Mouse (Mus musculus): ENCODE results near the gene Mei1. TPM values are rescaled to one million over a fixed set of nuclear protein-coding genes. Genes with fewer than 3 reads are reported as not detected.

Gene Mei1
- total RNA-seq, 1 experiment from 2014 or later, result not detected

DNA sequence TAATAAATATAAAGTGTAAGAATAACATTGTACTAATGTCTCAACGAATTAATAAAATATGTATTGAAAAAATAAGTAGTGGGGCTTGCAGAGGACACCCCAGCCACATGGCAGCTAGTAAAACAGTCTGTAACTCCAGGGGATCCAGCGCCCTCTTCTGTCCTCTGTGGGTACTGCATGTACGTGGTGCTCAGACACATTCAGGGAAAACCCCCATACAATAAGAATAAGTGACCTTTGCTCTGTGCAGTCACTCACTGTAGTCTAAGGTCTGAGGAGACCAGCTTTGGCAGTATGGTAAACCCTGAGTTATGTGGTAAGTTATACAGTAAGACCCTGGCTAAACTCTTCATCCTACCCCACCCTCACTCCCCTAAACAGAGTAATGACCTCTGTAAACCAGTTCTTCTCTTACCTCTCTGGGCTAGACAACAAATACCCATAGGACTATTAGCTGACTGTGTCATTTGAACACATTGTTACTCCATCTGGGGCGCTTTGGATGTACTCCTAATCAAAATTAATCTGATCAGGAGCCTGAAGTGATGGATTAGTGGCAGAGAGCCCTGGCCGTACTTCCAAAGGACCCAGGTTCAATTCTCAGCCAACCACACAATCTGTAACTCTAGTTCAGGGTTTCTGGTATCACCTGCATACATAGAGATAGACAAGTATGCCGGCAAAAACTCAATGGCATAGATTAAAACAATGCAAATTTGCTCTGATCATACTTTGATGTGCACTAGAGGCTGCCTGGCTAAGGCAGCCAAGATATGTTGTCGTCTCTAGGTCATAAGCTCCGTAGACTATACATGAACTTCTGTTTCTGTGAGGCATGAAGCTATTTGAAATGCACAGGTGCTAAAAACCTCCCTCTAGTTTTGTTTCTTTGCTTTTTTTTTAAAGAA, 95.8 kb downstream of the Mei1 start:
- peak; percentile 75 for ATAC-seq (replicated peaks; ENCODE audit: insufficient number of reproducible peaks, low FRiP score, low TSS enrichment, poor library complexity, severe bottlenecking)

DNA sequence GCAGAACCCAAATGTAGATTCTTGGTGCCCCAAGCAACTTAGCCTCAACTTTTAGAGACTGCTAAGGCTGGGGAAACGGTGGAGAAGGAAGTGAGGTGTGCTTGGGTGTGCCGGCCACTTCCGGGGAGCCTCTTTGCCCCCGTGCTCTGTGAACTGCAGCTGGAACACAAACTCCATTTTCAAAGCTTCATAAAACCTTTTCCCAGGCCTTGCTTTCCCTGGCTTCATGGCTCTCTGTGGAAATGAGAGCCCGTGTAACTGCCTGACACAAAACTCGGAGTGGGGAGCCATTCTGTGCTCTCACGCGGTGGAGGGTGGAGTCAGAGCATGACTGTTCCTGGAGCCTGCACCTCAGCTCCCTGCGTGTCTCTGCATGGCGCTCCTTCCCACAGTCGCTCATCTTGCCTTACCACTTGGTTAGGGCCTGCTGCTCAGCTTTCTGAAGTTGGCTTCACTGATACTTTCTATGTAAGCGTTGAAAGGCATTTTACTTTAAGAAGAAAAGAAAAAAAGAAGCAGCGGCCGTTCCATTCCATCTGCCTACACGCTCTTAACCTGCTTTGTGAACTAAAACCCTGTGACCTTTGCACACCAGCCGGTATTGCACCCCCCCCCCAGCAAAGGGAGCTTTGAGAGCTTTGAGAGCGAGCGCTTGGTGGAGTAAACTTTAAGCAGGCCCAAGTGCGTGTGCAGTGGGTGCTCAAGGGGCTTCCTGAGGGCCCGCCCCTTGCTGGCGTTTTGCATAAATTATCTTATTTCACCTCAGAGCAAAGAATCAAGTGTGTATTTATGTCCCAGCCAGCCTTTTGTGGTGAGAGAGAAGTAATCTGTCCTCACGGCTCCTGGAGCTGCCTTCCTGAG, 96.7 kb downstream of the Mei1 start:
- ATAC-seq (replicated peaks; ENCODE audit: insufficient number of reproducible peaks, low FRiP score, low TSS enrichment, poor library complexity, severe bottlenecking), result no peak; the same call in 1 of the 2 replicates

DNA sequence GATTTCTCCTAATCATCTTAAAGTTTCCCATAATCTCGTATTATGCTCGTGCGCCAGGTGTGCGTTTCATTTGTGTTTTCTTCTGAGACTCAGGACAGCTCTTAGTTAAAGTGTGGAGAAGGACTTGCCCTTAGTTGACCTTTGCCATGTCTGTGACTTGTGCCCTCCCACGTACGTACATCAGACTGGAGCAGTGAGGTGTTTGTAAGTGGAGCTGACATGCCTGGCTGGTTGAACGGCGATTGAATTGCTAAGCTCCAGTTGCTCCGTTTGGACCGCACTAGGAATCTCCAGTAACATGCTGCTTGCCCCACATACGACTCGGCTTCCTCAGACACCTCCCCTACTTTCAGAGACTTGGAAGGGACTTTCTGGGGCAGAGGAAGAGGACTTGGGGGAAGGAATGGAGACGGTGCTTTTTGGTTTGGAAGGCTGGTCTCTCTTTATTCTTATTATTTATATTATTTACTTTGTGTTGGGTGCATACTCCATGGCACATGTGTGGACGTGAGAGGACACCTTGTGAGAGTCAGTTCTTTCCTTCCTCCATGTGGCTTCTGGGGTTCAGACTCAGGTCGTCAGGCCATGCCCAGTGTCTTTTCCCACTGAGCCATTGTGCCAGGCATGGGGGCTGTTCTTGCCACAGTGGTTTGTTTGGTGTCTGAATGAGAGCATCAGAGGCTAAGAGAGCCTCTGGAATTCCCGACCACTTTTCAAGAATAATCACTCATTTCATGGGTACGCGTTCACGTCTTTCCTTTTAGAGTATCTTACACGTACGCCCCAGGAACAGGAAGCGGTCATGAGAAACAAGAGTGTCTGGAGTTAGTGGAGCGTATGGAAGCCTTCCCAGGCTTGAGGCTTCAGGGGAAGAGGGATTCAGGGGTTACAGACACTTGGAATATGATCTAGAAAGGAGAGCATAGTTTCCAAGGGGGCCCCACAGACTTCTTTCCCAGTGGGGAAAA, 97.7 kb downstream of the Mei1 start:
- ATAC-seq (replicated peaks; ENCODE audit: insufficient number of reproducible peaks, low FRiP score, low TSS enrichment, poor library complexity, severe bottlenecking), result no peak

DNA sequence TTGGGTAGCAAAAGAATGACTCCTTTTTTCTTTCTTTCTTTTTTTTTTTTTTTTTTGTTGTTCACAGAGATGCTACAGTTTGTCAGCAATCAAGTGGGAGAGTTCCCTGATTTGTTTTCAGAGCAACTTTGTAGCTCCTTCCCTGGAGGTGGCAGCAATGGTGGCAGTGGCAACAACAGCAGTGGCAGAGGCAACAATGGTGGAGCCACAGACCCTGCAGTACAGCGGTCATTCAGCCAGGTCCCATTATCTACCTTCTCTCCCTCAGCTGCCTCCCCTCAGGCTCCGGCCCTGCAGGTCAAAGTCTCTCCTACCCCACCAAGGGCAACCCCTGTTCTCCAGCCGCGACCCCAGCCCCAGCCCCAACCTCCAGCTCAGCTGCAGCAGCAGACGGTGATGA, 99.9 kb downstream of the Mei1 start:
- no peak for ATAC-seq (replicated peaks; ENCODE audit: insufficient number of reproducible peaks, low FRiP score, low TSS enrichment, poor library complexity, severe bottlenecking)

DNA sequence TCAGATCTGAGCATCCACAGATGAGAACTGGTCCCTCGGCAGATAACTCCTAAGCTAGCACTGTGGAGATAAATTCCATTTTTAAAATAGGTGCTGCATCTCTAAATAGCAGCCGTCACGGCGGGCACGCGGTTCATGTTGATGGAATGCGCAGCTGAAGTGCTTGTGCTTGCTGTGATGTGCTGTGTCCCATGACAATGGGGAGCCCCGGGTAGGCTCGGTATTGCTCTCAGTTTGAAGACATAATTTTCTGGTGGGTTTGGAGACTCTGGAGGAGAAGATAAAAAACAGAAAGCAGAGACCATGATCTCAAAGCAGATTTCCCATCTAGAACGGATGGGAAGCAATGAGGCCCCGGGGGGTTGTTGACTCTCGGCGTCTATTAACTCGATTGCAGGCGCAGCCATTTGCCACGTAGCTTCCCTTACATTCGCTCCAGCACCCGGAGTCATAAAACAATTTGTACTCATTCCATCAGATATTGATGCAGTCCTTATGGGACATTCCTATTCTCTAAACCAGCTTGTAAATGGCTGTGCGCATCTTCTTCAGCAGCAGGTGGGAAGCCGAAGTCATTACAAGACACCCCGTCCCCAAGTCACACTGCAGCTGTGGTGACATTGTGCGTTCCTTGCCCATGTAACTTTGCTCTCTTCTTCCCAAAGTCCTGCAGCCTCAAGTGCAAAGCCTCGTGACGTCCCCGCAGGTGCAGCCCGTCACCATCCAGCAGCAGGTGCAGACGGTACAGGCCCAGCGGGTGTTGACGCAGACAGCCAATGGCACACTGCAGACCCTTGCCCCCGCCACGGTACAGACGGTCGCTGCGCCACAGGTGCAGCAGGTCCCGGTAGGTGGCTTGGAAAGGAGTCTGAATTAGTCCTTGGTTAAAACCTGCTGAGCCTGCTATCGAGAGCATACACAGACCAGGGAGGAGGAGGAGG, 100.9 kb downstream of the Mei1 start:
- ATAC-seq (replicated peaks; ENCODE audit: insufficient number of reproducible peaks, low FRiP score, low TSS enrichment, poor library complexity, severe bottlenecking), result no peak

DNA sequence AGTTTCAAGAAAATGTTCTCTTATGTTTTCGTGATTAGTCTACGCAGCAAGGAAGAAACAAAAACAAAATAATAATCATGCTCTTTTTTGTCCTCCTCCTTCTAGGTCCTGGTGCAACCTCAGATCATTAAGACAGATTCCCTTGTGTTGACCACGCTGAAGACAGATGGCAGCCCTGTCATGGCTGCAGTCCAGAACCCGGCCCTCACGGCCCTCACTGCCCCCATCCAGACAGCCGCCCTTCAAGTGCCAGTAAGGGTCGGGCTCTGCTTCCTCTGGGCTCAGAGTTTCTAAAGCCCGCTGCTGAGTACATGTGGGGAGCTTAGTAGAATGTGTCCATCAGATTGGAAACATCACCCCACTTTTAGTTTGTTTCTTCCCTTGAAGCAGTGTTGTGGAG, 102.9 kb downstream of the Mei1 start:
- ATAC-seq (replicated peaks; ENCODE audit: insufficient number of reproducible peaks, low FRiP score, low TSS enrichment, poor library complexity, severe bottlenecking), result no peak

DNA sequence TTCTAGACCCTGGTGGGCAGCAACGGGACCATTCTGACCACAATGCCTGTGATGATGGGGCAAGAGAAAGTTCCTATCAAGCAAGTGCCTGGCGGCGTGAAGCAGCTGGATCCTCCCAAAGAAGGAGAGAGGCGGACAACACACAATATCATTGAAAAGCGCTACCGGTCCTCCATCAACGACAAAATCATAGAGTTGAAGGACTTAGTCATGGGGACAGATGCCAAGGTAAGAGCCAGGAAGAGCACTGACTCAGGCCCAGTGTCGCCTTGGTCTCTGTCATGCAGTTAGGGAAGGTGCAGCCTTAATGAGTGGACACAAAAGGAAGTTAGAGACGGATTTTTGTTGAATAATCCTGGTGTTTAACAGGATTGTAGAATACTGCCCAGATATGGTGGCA, 105.3 kb downstream of the Mei1 start:
- no peak for ATAC-seq (replicated peaks; ENCODE audit: insufficient number of reproducible peaks, low FRiP score, low TSS enrichment, poor library complexity, severe bottlenecking)

Other genes starting within 250 kb of the Mei1 start
- gene Tob2, start 211.2 kb upstream of the Mei1 start, total RNA-seq (2017), result 27.1 to 48.1 TPM (median 29.4 TPM) in 3 replicates
- gene Phf5a, start 198.1 kb upstream of the Mei1 start, total RNA-seq (2017), result 54.7 to 91.7 TPM (median 58.7 TPM) in 3 replicates
- gene Aco2, start 197.7 kb upstream of the Mei1 start, total RNA-seq (2017), result 103 to 166 TPM (median 150 TPM) in 3 replicates
- gene Polr3h, start 143.8 kb upstream of the Mei1 start, total RNA-seq (2017), result 7.9 to 13.7 TPM (median 8.1 TPM) in 3 replicates
- gene Csdc2, start 133.2 kb upstream of the Mei1 start, total RNA-seq (2017), result 0.19 TPM in 1 of 3 replicates, not detected in the others
- 6.8 to 24.4 TPM (median 11.1 TPM) in 3 replicates for gene Pmm1, start 109.1 kb upstream of the Mei1 start, total RNA-seq (2017)
- not detected in 3 replicates for gene 1700029P11Rik, start 89.5 kb upstream of the Mei1 start, total RNA-seq (2017)
- gene Xrcc6, start 82.2 kb upstream of the Mei1 start, total RNA-seq (2017), result 37.3 to 62.6 TPM (median 61.9 TPM) in 3 replicates
- gene Desi1, start 36.1 kb upstream of the Mei1 start, total RNA-seq (2017), result 3.2 to 7.3 TPM (median 4.8 TPM) in 3 replicates
- gene Snu13, start 22.4 kb upstream of the Mei1 start, total RNA-seq (2017), result 111 to 112 TPM (median 112 TPM) in 3 replicates
- gene 4930407I10Rik, start 10.8 kb upstream of the Mei1 start, total RNA-seq (2017), result not detected in 3 replicates
- 28.6 to 54.3 TPM (median 43.2 TPM) in 3 replicates for gene Ccdc134, start 57.9 kb downstream of the Mei1 start, total RNA-seq (2017)
- 43.2 to 64.7 TPM (median 49.7 TPM) in 3 replicates for gene Srebf2, start 77.2 kb downstream of the Mei1 start, total RNA-seq (2017)
- gene Shisa8, start 142.8 kb downstream of the Mei1 start, total RNA-seq (2017), result not detected in 3 replicates
- gene Tnfrsf13c, start 154.4 kb downstream of the Mei1 start, total RNA-seq (2017), result 13.6 to 19.3 TPM (median 17.9 TPM) in 3 replicates
- gene Cenpm, start 174.8 kb downstream of the Mei1 start, total RNA-seq (2017), result not detected in 3 replicates
- not detected in 3 replicates for gene 1500009C09Rik, start 182.4 kb downstream of the Mei1 start, total RNA-seq (2017)
- 0.48 TPM in 1 of 3 replicates, not detected in the others for gene Sept3, start 204.9 kb downstream of the Mei1 start, total RNA-seq (2017)
- gene Wbp2nl, start 229.0 kb downstream of the Mei1 start, total RNA-seq (2017), result not detected in 3 replicates